Mouse (Mus musculus) limb, embryonic 13.5 days (tissue): ENCODE measurements around the gene Mmp28. TPM values are rescaled to one million over a fixed set of nuclear protein-coding genes. Genes with fewer than 3 reads are reported as not detected.
A peak's percentile ranks its signal among the peaks of the same experiment; 100 is the strongest.

Source experiments
- ATAC-seq: fragments of 200-750 bp; cut with Nextera tagmentation; 2 replicates; pipeline ENCODE4 v1.8.0; 2017; ENCODE audit warnings: low read depth, moderate number of reproducible peaks, moderate TSS enrichment; ENCODE audit not compliant: low FRiP score
- H3K27ac ChIP-seq: fragments of 300-500 bp; sonication (generic); 2 replicates; pipeline ENCODE4 v1.5.1; 2015; ENCODE audit warnings: inconsistent platforms, mild to moderate bottlenecking, moderate library complexity
- H3K27me3 ChIP-seq: fragments of 300-500 bp; sonication (generic); 2 replicates; pipeline ENCODE4 v1.6.1; 2015; ENCODE audit warnings: mild to moderate bottlenecking, inconsistent platforms
- H3K36me3 ChIP-seq: fragments of 300-500 bp; sonication (generic); 2 replicates; pipeline ENCODE4 v1.6.1; 2015; ENCODE audit warnings: inconsistent platforms, mild to moderate bottlenecking, moderate library complexity
- H3K4me1 ChIP-seq: fragments of 300-500 bp; sonication (generic); 2 replicates; pipeline ENCODE4 v1.6.1; 2015; ENCODE audit warnings: inconsistent platforms
- H3K4me2 ChIP-seq: fragments of 300-500 bp; sonication (generic); replicated peaks from 2 replicates; pipeline ENCODE4 v1.6.1; 2015; ENCODE audit warnings: inconsistent platforms, mild to moderate bottlenecking, moderate library complexity
- H3K4me3 ChIP-seq: fragments of 300-500 bp; sonication (generic); 2 replicates; pipeline ENCODE4 v1.5.1; 2015; ENCODE audit warnings: moderate library complexity, mild to moderate bottlenecking, inconsistent platforms
- H3K9ac ChIP-seq: fragments of 300-500 bp; sonication (generic); 2 replicates; pipeline ENCODE4 v1.6.1; 2015; ENCODE audit warnings: mild to moderate bottlenecking, inconsistent platforms
- H3K9me3 ChIP-seq: fragments of 300-500 bp; sonication (generic); 2 replicates; pipeline ENCODE4 v1.6.1; 2016; ENCODE audit warnings: inconsistent platforms
- WGBS: fragments of 180-500 bp; shearing (Covaris S2); methylation state at CpG from one replicate; pipeline ENCODE4 v1.1.7; 2015; 5-methylcytosine and 5-hydroxymethylcytosine counted together
- polyA plus RNA-seq: library from polyadenylated mRNA; unstranded; fragments of >200 nt; fragmentation: Nextera tagmentation; extraction: Ambion mirVana; gene quantifications from 2 replicates; pipeline ENCODE4 v1.2.1, GENCODE M21; 2015

The Mmp28 gene
- polyA plus RNA-seq, 1 experiment from 2014 or later, result 3.0 TPM

DNA sequence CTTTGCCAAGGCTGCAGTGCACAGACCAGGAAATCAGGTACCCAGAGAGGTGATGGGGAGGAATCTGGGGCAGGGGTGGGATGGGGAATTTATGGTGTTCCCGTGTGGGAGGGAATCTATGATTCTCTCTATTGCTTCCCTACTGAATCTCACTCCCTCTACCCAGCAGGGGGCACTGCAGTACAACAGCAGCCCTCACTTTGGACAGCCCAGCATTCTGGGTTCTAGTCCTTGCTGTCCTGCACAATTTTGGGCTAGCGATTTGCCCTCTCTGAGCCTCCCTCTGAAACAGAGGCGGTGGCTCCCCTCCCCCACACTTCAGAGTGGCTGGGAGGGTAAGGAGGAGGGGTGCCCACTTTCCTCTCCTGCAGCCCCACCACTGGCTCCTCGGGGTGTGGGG lies 42.5 kb downstream of the Mmp28 start:
- no peaks in the 10 kb centered on the region for H3K9me3 ChIP-seq
- H3K9ac ChIP-seq, result no peak overlapping the region
- 42% methylated on average over 4 of the region's 4 CpGs for WGBS
- no peak overlapping the region for H3K4me2 ChIP-seq
- peaks cover 51% of the 10 kb centered on the region for H3K27me3 ChIP-seq
- ATAC-seq, result no peak
- no peak overlapping the region for H3K4me3 ChIP-seq
- no peaks in the 10 kb centered on the region for H3K36me3 ChIP-seq
- no peak overlapping the region for H3K27ac ChIP-seq
- peaks cover 5% of the 10 kb centered on the region for H3K4me1 ChIP-seq

- no peak overlapping the region for H3K27ac ChIP-seq
- H3K9ac ChIP-seq, result no peak overlapping the region
- 0 out of 2 replicates have a peak overlapping the region, but pooled peaks have one; percentile 7 for H3K4me3 ChIP-seq
- H3K27me3 ChIP-seq, result peaks cover 50% of the 10 kb centered on the region
- ATAC-seq, result no peak
- no peaks in the 10 kb centered on the region for H3K36me3 ChIP-seq
- peaks cover 5% of the 10 kb centered on the region for H3K4me1 ChIP-seq
- H3K4me2 ChIP-seq, result no peak overlapping the region; the same call in 1 of the 2 replicates
- no peaks in the 10 kb centered on the region for H3K9me3 ChIP-seq
- 6% methylated on average over 38 of the region's 38 CpGs for WGBS
Observed at GRCm38 (mm10) chr11:83418566-83418965, 44.3 kb downstream of the Mmp28 start.

DNA sequence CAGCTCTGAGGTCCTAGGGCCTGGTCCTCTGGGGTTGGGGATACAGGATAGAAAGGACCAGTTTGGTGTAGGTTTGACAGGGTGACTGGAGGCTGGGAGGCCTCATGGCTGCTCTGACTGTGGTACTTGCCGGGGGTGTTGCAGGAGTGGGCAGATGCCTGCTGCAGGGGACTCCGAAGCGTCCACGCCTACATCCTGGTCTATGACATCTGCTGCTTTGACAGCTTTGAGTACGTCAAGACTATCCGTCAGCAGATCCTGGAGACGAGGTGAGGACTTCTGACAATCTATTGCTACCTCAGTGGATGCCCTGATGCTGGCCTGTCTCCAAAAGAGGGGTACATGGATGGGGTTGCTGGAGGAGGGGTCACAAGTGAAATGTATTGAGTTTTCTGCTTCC lies 45.2 kb downstream of the Mmp28 start:
- WGBS, result 73% methylated on average over 7 of the region's 7 CpGs
- Histone ChIP-seq H3K27ac (no peak overlapping the region), H3K9ac (no peak overlapping the region), H3K4me1 (peaks cover 5% of the 10 kb centered on the region), H3K4me2 (no peak overlapping the region), H3K36me3 (no peaks in the 10 kb centered on the region), H3K4me3 (no peak overlapping the region), H3K27me3 (peaks cover 57% of the 10 kb centered on the region), H3K9me3 (no peaks in the 10 kb centered on the region)
- no peak for ATAC-seq

- H3K27me3 ChIP-seq, result peaks cover 61% of the 10 kb centered on the region
- ATAC-seq, result no peak
Observed at GRCm38 (mm10) chr11:83417080-83417479, 45.8 kb downstream of the Mmp28 start.

GRCm38 (mm10) chr11:83410510-83410909 lies 52.4 kb downstream of the Mmp28 start:
- H3K9ac ChIP-seq, result peak overlapping the region; percentile 76; the same call in 1 of the 2 replicates

More at GRCm38 (mm10) chr11:83417080-83417479, 45.8 kb downstream of the Mmp28 start:
- Histone ChIP-seq H3K27ac (no peak overlapping the region), H3K9ac (no peak overlapping the region), H3K4me3 (no peak overlapping the region), H3K36me3 (no peaks in the 10 kb centered on the region), H3K9me3 (no peaks in the 10 kb centered on the region), H3K4me2 (no peak overlapping the region), H3K4me1 (peaks cover 5% of the 10 kb centered on the region)
- 6% methylated on average over 5 of the region's 5 CpGs for WGBS

GRCm38 (mm10) chr11:83409792-83410291 lies 53.0 kb downstream of the Mmp28 start:
- Histone ChIP-seq H3K27me3 (peaks cover 39% of the 10 kb centered on the region), H3K36me3 (no peaks in the 10 kb centered on the region), H3K9ac (peak overlapping the region; percentile 76), H3K9me3 (no peaks in the 10 kb centered on the region), H3K4me3 (peak overlapping the region; percentile 86), H3K27ac (no peak overlapping the region), H3K4me1 (peaks cover 10% of the 10 kb centered on the region), H3K4me2 (peak overlapping the region; percentile 91)
- WGBS, result under 1% methylated on average over 38 of the region's 40 CpGs
- ATAC-seq, result peak; percentile 33; the same call in 1 of the 2 replicates

More at GRCm38 (mm10) chr11:83410510-83410909, 52.4 kb downstream of the Mmp28 start:
- Histone ChIP-seq H3K27me3 (peaks cover 39% of the 10 kb centered on the region), H3K36me3 (no peaks in the 10 kb centered on the region), H3K9me3 (no peaks in the 10 kb centered on the region), H3K27ac (no peak overlapping the region), H3K4me1 (peaks cover 10% of the 10 kb centered on the region), H3K4me2 (peak overlapping the region; percentile 91), H3K4me3 (peak overlapping the region; percentile 86; the same call in 1 of the 2 replicates)
- ATAC-seq, result no peak
- 44% methylated on average over 6 of the region's 6 CpGs for WGBS

DNA sequence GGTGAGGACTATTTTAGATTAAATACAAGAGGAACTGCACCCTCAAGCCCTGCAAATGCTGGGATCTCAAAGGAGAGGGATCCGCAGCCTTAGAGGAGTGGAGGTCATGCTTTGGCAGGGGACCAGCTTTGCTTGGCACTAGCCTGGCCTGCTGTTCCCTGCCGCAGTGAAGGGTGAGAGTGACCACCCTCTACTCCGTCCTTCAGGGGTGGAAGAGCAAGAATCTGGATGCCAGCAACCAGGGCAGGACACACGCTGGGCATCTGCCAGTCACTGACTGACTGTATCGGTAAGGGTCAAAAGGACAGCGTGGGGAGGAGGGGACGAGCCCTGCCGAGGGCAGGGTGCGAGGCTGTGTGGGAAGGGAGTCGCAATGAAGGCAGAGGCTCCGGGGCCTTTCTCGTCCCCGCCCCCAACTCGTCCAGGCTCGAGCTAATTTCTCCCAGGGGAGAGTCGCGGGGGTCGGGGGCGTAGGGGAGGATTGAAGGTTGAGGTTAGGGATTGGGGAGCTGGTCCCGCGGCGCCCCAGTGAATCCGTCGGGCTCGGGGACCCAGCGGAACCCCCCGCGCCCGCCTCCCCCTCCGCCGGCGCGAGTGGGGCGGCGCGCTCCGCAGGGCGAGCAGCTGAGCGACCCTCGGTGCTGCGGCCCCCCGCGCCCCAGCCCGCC lies 53.6 kb downstream of the Mmp28 start, which contains the start of gene Rasl10b:
Gene Rasl10b, plus strand, starts transcription at position 51 of the 668 bp plus-strand sequence.
- peak; percentile 69; the same call in 1 of the 2 replicates for ATAC-seq
- peaks cover 10% of the 10 kb centered on the region for H3K4me1 ChIP-seq
- H3K9ac ChIP-seq, result peak within 1 kb of the TSS; percentile 76
- H3K27ac ChIP-seq, result no peak within 1 kb of the TSS
- H3K9me3 ChIP-seq, result no peaks in the 10 kb centered on the region
- H3K36me3 ChIP-seq, result peaks cover 3% of the 10 kb centered on the region; the same call in 1 of the 2 replicates
- peak within 1 kb of the TSS; percentile 86 for H3K4me3 ChIP-seq
- H3K27me3 ChIP-seq, result peaks cover 39% of the 10 kb centered on the region
- WGBS, result 1% methylated on average over 41 of the region's 44 CpGs
- H3K4me2 ChIP-seq, result peak within 1 kb of the TSS; percentile 91

- ATAC-seq, result no peak
- H3K9me3 ChIP-seq, result no peaks in the 10 kb centered on the region
- no peak overlapping the region for H3K27ac ChIP-seq
- peaks cover 10% of the 10 kb centered on the region for H3K4me1 ChIP-seq
- H3K36me3 ChIP-seq, result peaks cover 13% of the 10 kb centered on the region
- WGBS, result 37% methylated on average over 8 of the region's 8 CpGs
- H3K9ac ChIP-seq, result no peak overlapping the region
- H3K4me3 ChIP-seq, result no peak overlapping the region
- no peak overlapping the region for H3K4me2 ChIP-seq
- H3K27me3 ChIP-seq, result peaks cover 37% of the 10 kb centered on the region
Observed at GRCm38 (mm10) chr11:83408242-83408641, 54.6 kb downstream of the Mmp28 start.

GRCm38 (mm10) chr11:83406391-83406790 lies 56.5 kb downstream of the Mmp28 start:
- WGBS, result 59% methylated on average over 3 of the region's 3 CpGs
- Histone ChIP-seq H3K4me1 (peaks cover 10% of the 10 kb centered on the region), H3K27ac (no peak overlapping the region), H3K4me2 (no peak overlapping the region), H3K36me3 (peaks cover 26% of the 10 kb centered on the region), H3K4me3 (no peak overlapping the region), H3K27me3 (peaks cover 23% of the 10 kb centered on the region), H3K9ac (no peak overlapping the region), H3K9me3 (no peaks in the 10 kb centered on the region)
- no peak for ATAC-seq

DNA sequence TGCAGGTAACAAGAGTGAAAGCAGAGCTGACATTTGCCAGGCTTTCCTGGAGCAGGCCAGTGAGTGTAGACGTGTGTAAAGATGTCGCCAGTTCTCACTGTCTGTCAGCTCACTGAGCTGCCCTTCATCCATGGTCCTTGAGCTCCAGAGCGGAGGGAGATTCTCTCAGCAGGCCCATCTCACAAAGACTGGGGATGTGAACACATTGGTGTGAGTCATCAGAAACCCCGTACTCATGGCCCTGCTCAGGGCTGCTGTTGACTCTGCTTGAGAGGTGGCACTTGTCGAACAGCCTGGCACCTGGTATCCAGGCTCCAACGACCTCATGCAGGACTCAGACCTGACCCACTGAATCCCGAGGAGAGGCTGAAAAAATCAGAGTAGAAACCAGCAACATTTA lies 59.1 kb downstream of the Mmp28 start:
- no peak for ATAC-seq
- WGBS, result 79% methylated on average over 7 of the region's 7 CpGs
- Histone ChIP-seq H3K4me1 (no peaks in the 10 kb centered on the region), H3K9ac (no peak overlapping the region), H3K27me3 (peaks cover 6% of the 10 kb centered on the region), H3K27ac (no peak overlapping the region), H3K4me2 (no peak overlapping the region), H3K36me3 (peaks cover 42% of the 10 kb centered on the region), H3K9me3 (no peaks in the 10 kb centered on the region), H3K4me3 (no peak overlapping the region)

DNA sequence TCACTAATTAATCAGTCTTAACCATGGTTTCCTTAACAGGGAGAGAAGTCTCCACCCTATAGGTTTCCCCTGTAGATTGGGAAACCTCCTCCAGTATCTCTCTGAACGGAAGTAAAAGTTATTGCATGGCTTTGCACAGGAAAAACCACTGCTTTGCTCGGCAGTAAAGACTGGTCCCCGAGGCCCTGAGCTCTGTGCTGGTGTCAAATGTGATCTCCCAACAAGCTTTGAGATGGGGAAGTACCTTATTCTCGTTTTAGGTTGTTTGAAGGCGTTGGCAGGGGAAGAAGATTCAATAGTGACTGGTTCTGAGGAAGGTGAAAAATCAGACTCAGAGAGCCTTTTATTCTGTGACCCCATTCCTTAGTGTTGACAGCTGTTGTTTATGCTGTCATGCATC lies 64.1 kb downstream of the Mmp28 start:
- no peak overlapping the region for H3K9ac ChIP-seq
- no peak overlapping the region for H3K27ac ChIP-seq
- H3K4me2 ChIP-seq, result no peak overlapping the region
- 75% methylated on average over 5 of the region's 5 CpGs for WGBS
- H3K4me3 ChIP-seq, result no peak overlapping the region
- no peaks in the 10 kb centered on the region for H3K4me1 ChIP-seq
- H3K27me3 ChIP-seq, result no peaks in the 10 kb centered on the region
- ATAC-seq, result no peak
- no peaks in the 10 kb centered on the region for H3K9me3 ChIP-seq
- H3K36me3 ChIP-seq, result peaks cover 69% of the 10 kb centered on the region

DNA sequence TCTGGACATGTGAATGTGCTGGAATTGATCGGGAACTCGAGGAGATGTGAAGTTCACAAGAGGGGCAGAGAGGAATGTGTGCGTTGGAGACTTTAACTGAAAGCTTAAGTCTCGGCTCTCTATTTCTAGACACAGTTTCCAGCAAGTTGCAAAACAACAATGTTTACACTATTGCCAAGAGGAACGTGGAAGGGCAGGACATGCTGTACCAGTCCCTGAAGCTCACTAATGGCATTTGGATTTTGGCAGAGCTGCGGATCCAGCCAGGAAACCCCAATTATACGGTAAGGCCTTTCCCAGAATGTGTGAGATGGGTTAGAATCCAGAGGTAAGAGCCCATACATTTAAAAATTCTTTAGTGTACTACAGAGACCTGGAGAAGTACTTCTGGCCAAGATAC lies 65.2 kb downstream of the Mmp28 start:
- Histone ChIP-seq H3K4me2 (no peak overlapping the region), H3K9me3 (no peaks in the 10 kb centered on the region), H3K9ac (no peak overlapping the region), H3K4me1 (no peaks in the 10 kb centered on the region), H3K27me3 (no peaks in the 10 kb centered on the region), H3K36me3 (peaks cover 69% of the 10 kb centered on the region), H3K4me3 (no peak overlapping the region), H3K27ac (no peak overlapping the region)
- WGBS, result 92% methylated on average over 7 of the region's 7 CpGs
- no peak for ATAC-seq
